31 mouse cellular contexts compared by ENCODE assay signal in the genomic region with DNA sequence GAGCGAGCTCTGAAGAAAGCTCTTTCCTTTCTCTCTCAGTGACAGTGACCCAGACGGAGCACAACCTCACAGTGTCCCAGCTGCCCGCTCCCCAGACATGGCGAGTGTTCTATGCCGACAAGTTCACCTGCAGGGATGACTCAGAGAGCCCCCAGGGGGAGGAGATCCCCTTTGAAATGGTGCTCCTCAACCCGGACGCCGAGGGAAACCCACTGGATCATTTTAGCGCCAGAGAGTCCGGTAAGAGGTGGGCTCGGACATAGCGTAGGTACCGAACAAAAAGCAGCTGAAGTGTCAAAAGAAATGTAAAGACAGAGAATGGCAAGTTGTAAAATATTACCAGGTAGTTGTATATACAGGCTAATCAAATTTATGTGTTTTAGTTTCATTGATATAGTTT.
"Had no signal": no experiment of that assay in that cellular context is flagged by ENCODE, and none has a peak within 500 bp of the region (broad histone marks: within the 10 kb centered on the region; RNA-seq: fewer than 3 reads in every experiment).

No protein-coding gene starts in this region.

- H3K4me2 ChIP-seq: limb, embryonic 12.5 days; limb, embryonic 13.5 days; limb, embryonic 15.5 days; liver, embryonic 11.5 days; liver, embryonic 12.5 days; liver, embryonic 13.5 days; liver, embryonic 15.5 days; lung, embryonic 14.5 days; lung, embryonic 15.5 days; midbrain, embryonic 12.5 days; midbrain, embryonic 13.5 days; midbrain, embryonic 15.5 days; neural tube, embryonic 12.5 days had no signal

- H3K9ac ChIP-seq: limb, embryonic 12.5 days; limb, embryonic 13.5 days; limb, embryonic 15.5 days; liver, embryonic 12.5 days; liver, embryonic 13.5 days; liver, embryonic 14.5 days; liver, embryonic 15.5 days; liver, postnatal 0 days; lung, embryonic 14.5 days; lung, embryonic 15.5 days; midbrain, embryonic 12.5 days; midbrain, embryonic 13.5 days; midbrain, embryonic 15.5 days; neural tube, embryonic 12.5 days had no signal

- H3K36me3 ChIP-seq: liver, embryonic 15.5 days had no signal

- H3K27ac ChIP-seq: left cerebral cortex, adult 2 months; limb, embryonic 10.5 days; limb, embryonic 12.5 days; limb, embryonic 13.5 days; limb, embryonic 15.5 days; liver, embryonic 12.5 days; liver, embryonic 13.5 days; liver, embryonic 14.5 days; liver, embryonic 15.5 days; lung, embryonic 15.5 days; macrophage; midbrain, embryonic 10.5 days; midbrain, embryonic 12.5 days; midbrain, embryonic 13.5 days; midbrain, embryonic 15.5 days; neural tube, embryonic 12.5 days had no signal

- H3K4me1 ChIP-seq: limb, embryonic 12.5 days; limb, embryonic 13.5 days; limb, embryonic 15.5 days; liver, embryonic 12.5 days; liver, embryonic 13.5 days; liver, embryonic 15.5 days; midbrain, embryonic 13.5 days; midbrain, embryonic 15.5 days; neural tube, embryonic 12.5 days had no signal

- DNase-seq: left cerebral cortex, postnatal 4 days; liver; liver, embryonic 13.5 days; liver, postnatal 0 days; lung, adult 18-20 months; lung, adult 2 months; lung, embryonic 14.5 days; lung, postnatal 10 days; lung, postnatal 14 days; lung, postnatal 36 days; lung, postnatal 4 days; midbrain, embryonic 14.5 days had no signal

- H3K27me3 ChIP-seq: limb, embryonic 12.5 days; limb, embryonic 13.5 days; limb, embryonic 15.5 days; liver, embryonic 12.5 days; liver, embryonic 13.5 days; liver, embryonic 15.5 days; lung, embryonic 15.5 days; megakaryocyte, embryonic 14.5 days; midbrain, embryonic 12.5 days; midbrain, embryonic 13.5 days; midbrain, embryonic 15.5 days; neural tube, embryonic 12.5 days had no signal

- ATAC-seq: liver, embryonic 12.5 days; liver, postnatal 0 days; lung, postnatal 0 days; midbrain, embryonic 13.5 days; midbrain, embryonic 15.5 days had no signal

- H3K9me3 ChIP-seq: limb, embryonic 10.5 days; limb, embryonic 12.5 days; limb, embryonic 13.5 days; limb, embryonic 15.5 days; liver, embryonic 12.5 days; liver, embryonic 13.5 days; liver, embryonic 15.5 days; lung, embryonic 15.5 days; megakaryocyte, embryonic 14.5 days; midbrain, embryonic 10.5 days; midbrain, embryonic 12.5 days; midbrain, embryonic 13.5 days; midbrain, embryonic 15.5 days; neural tube, embryonic 12.5 days had no signal

- H3K4me3 ChIP-seq: left cerebral cortex, adult 2 months; limb, embryonic 10.5 days; limb, embryonic 12.5 days; limb, embryonic 13.5 days; limb, embryonic 15.5 days; liver, embryonic 12.5 days; liver, embryonic 13.5 days; liver, embryonic 15.5 days; lung, embryonic 15.5 days; megakaryocyte, embryonic 14.5 days; midbrain, embryonic 10.5 days; midbrain, embryonic 12.5 days; midbrain, embryonic 13.5 days; midbrain, embryonic 15.5 days; myocyte; neural tube, embryonic 12.5 days had no signal
